Mouse (Mus musculus): ENCODE results near the gene Pih1d3.
A peak's percentile ranks its signal among the peaks of the same experiment; 100 is the strongest.

The Pih1d3 gene

GRCm38 (mm10) chr1:31222564-31222963 lies at the start of gene Pih1d3, which contains the start of gene 4931428L18Rik:
Gene Pih1d3, plus strand, starts transcription at chr1:31222838.
Gene 4931428L18Rik, minus strand, starts transcription at chr1:31222684.
- no peak for DNase-seq

GRCm38 (mm10) chr1:31175401-31175800 lies 47.2 kb upstream of the Pih1d3 start:
- no peak for DNase-seq

GRCm38 (mm10) chr1:31176101-31176500 lies 46.5 kb upstream of the Pih1d3 start, which contains the start of gene Lgsn:
Gene Lgsn, plus strand, starts transcription at chr1:31176401.
- no peak for DNase-seq

- peak; percentile 8 for DNase-seq
Measured at GRCm38 (mm10) chr1:31178264-31178663, 44.4 kb upstream of the Pih1d3 start.

GRCm38 (mm10) chr1:31190237-31190866 lies 32.3 kb upstream of the Pih1d3 start:
- no peak for DNase-seq

GRCm38 (mm10) chr1:31195633-31196032 lies 27.0 kb upstream of the Pih1d3 start:
- no peak for DNase-seq

GRCm38 (mm10) chr1:31196959-31197358 lies 25.7 kb upstream of the Pih1d3 start:
- no peak for DNase-seq

- DNase-seq, result no peak
Measured at GRCm38 (mm10) chr1:31203771-31204170, 18.9 kb upstream of the Pih1d3 start.

- no peak for DNase-seq
Measured at GRCm38 (mm10) chr1:31205346-31205745, 17.3 kb upstream of the Pih1d3 start.

GRCm38 (mm10) chr1:31205770-31206169 lies 16.9 kb upstream of the Pih1d3 start:
- no peak for DNase-seq

- DNase-seq, result peak; percentile 54
Measured at GRCm38 (mm10) chr1:31210144-31210543, 12.5 kb upstream of the Pih1d3 start.

GRCm38 (mm10) chr1:31214831-31215230 lies 7.8 kb upstream of the Pih1d3 start:
- DNase-seq, result no peak

- no peak for DNase-seq
Measured at GRCm38 (mm10) chr1:31220599-31221250, 1.9 kb upstream of the Pih1d3 start.

GRCm38 (mm10) chr1:31233319-31234036 lies 10.8 kb downstream of the Pih1d3 start:
- DNase-seq, result peak; percentile 7

- no peak for DNase-seq
Measured at GRCm38 (mm10) chr1:31260218-31260923, 37.7 kb downstream of the Pih1d3 start.
